Mouse (Mus musculus) stomach, postnatal 0 days (tissue): ENCODE measurements around the gene Mydgf.

ENCODE experiments used
- CTCF ChIP-seq: IDR thresholded peaks from 2 replicates; pipeline ENCODE4 v1.5.1; 2016; ENCODE audit warnings: antibody characterized with exemption, low read depth, mild to moderate bottlenecking, moderate library complexity
- EP300 ChIP-seq: optimal IDR thresholded peaks from 2 replicates; pipeline ENCODE3; 2016; ENCODE audit warnings: antibody characterized with exemption

DNA sequence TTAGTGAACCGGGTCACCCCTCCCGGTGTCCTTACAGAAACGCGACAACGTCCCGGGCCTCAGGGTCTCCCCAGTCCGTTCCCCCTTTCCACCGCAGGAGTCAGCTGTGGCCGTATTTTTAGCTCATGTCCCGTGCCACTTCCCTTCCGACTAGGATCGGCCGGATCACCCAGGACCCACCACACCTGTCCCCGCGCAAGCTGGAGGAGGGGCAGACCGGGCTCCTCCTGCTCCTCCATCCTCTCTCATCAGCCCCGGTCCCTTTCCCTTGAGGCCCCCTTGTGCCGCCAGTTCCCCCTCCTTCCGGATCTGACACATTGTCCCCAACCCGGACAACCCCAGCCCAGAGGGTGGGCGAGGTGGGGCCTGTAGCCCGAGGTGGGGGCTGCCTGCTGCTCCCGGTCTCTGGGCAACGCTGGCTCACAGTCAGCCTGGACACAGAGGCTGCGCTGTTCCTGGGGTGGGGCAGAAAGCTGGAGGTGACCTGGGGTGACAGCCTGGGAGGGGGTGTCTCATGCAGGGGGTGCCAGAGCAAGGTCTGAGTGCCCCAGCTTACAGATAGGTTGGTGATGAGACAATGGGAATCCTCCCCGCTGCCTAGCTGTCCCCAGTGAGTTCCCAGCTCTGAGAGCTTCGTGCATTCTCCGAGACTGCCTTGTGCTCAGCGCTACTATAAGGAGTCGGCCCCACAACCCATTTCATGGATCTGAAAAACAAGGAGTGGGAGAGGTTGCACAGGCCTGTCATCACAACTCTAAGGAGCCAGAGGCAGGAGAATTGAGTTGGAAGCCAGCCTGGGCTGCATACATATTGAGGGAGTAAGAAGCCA, 34.7 kb downstream of the Mydgf start:
- no peak for TF ChIP-seq EP300
- TF ChIP-seq CTCF, result no peak
